8 mouse cellular contexts compared by ENCODE assay signal in the genomic region with DNA sequence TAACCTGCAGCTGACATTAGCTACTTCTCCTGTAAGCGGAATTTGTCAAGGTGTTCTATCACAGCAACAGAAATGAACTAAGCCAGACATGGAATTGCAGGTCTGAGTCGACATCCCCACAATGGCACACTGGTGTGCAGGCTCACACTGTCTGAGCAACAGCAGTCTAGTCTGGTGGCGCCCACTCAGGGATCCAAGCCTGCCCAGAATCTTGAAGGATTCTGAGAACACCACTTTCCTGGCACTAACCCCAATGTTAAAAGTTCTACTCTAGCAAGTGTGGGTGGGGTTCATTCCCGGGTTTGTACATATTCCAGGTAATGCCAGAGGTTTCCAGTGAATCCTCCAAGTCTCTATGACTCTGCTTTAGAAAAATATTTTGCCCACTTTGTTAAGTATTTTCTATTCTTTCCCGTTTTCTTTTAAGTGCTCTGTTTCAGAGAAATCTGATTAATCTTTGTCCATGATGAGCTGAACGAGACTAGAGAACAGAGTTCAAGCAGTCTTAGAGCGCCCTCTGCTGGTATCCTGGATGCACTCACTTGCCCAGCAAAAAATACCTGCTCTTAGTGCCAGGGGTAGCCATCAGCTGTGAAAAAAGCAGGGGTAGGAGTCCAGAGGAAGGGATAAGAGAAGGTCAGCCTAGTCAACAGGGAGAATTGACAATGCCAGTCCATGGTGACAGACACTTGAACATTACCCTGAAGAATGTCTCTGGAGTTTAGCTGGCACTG. TPM values are rescaled to one million over a fixed set of nuclear protein-coding genes. Genes with fewer than 3 reads are reported as not detected.
DNase-seq lines count a peak whose midpoint lies in the region; ATAC-seq and TF ChIP-seq lines count a peak whose summit lies in the region.

No protein-coding gene starts in this region.

- ATAC-seq in forebrain, embryonic 12.5 days (ENCODE audit: low FRiP score), result peak; percentile 68; the same call in 1 of the 2 replicates
- peak; percentile 70 for ATAC-seq in midbrain, embryonic 15.5 days (replicated peaks)

- peak; percentile 78 to 88 for DNase-seq in heart, postnatal 10 days
- DNase-seq in heart, embryonic 10.5 days (ENCODE audit: low spot score), result no peak
- DNase-seq in c-Kit-positive CD71-negative TER-119-negative erythroid progenitor cells, embryonic 14.5 days (ENCODE audit: low read depth), result peak; percentile 72
- peak; percentile 53 for DNase-seq in hindlimb bud, embryonic 11.5 days (ENCODE audit: extremely low spot score, low read depth, low spot score)
- peak; percentile 69 to 76 for DNase-seq in left cerebral cortex, postnatal 10 days (ENCODE audit: extremely low spot score in 1 of 2, low spot score in 2 of 2)
- DNase-seq in spleen, adult 2 months (ENCODE audit: low read depth in 1 of 2, low spot score in 2 of 2), result peak; percentile 65 to 68

- H3K4me3 ChIP-seq in heart, embryonic 10.5 days, result no peak overlapping the region
- H3K4me3 ChIP-seq in forebrain, embryonic 12.5 days (replicated peaks), result no peak overlapping the region
- H3K4me3 ChIP-seq in midbrain, embryonic 15.5 days, result no peak overlapping the region
- H3K4me3 ChIP-seq in spleen, adult 2 months (ENCODE audit: extremely low read depth, insufficient read depth, insufficient read length), result no peak overlapping the region

- intact Hi-C loops in heart, postnatal 10 days (cut with DNase I), result loop anchor here (1.0 to 10.0 kb wide), 3 partner anchors 148 to 491 kb away; no protein-coding TSS in a partner anchor
- intact Hi-C loops in left cerebral cortex, postnatal 10 days (cut with DNase I), result loop anchor here (2.0 to 5.0 kb wide), 2 partner anchors 148 to 243 kb away; no protein-coding TSS in a partner anchor

- no peaks in the 10 kb centered on the region for H3K27me3 ChIP-seq in heart, embryonic 10.5 days (ENCODE audit: insufficient read depth, poor library complexity, severe bottlenecking)
- no peaks in the 10 kb centered on the region for H3K27me3 ChIP-seq in forebrain, embryonic 12.5 days
- no peaks in the 10 kb centered on the region for H3K27me3 ChIP-seq in midbrain, embryonic 15.5 days (replicated peaks)
- no peaks in the 10 kb centered on the region for H3K27me3 ChIP-seq in spleen, adult 2 months (ENCODE audit: control insufficient read depth, insufficient read depth, low read length)

- H3K9ac ChIP-seq in forebrain, embryonic 12.5 days, result no peak overlapping the region
- no peak overlapping the region for H3K9ac ChIP-seq in midbrain, embryonic 15.5 days

- no peak overlapping the region for H3K4me2 ChIP-seq in forebrain, embryonic 12.5 days
- no peak overlapping the region for H3K4me2 ChIP-seq in midbrain, embryonic 15.5 days

- 53% methylated on average over 7 of the region's 7 CpGs for WGBS in heart, embryonic 10.5 days
- WGBS in forebrain, embryonic 12.5 days, result 57% methylated on average over 7 of the region's 7 CpGs
- WGBS in midbrain, embryonic 15.5 days, result 56% methylated on average over 7 of the region's 7 CpGs
- WGBS in spleen, adult 2 months, result 57% methylated on average over 7 of the region's 7 CpGs

- peaks cover 7% of the 10 kb centered on the region for H3K4me1 ChIP-seq in heart, embryonic 10.5 days
- no peaks in the 10 kb centered on the region for H3K4me1 ChIP-seq in forebrain, embryonic 12.5 days
- H3K4me1 ChIP-seq in midbrain, embryonic 15.5 days, result no peaks in the 10 kb centered on the region
- H3K4me1 ChIP-seq in spleen, adult 2 months (ENCODE audit: control insufficient read depth, insufficient read depth, insufficient read length), result peaks cover 27% of the 10 kb centered on the region; the same call in 1 of the 2 replicates

- no peak overlapping the region for H3K27ac ChIP-seq in heart, embryonic 10.5 days
- no peak overlapping the region for H3K27ac ChIP-seq in forebrain, embryonic 12.5 days
- no peak overlapping the region for H3K27ac ChIP-seq in midbrain, embryonic 15.5 days
- no peak overlapping the region for H3K27ac ChIP-seq in spleen, adult 2 months (ENCODE audit: insufficient read depth, low read length)

- peak; percentile 70; the same call in 1 of the 2 replicates for TF ChIP-seq CTCF in spleen, adult 2 months (IDR thresholded peaks at IDR 0.05; ENCODE audit: extremely low read depth, insufficient read depth, insufficient read length, insufficient replicate concordance)

- no peaks in the 10 kb centered on the region for H3K9me3 ChIP-seq in heart, embryonic 10.5 days
- H3K9me3 ChIP-seq in forebrain, embryonic 12.5 days, result no peaks in the 10 kb centered on the region
- H3K9me3 ChIP-seq in midbrain, embryonic 15.5 days, result no peaks in the 10 kb centered on the region

- no peak for TF ChIP-seq POLR2A in spleen, adult 2 months (IDR thresholded peaks at IDR 0.05; ENCODE audit: low read depth, low read length)

- peaks cover 7% of the 10 kb centered on the region for H3K36me3 ChIP-seq in heart, embryonic 10.5 days
- H3K36me3 ChIP-seq in forebrain, embryonic 12.5 days (replicated peaks), result peaks cover 30% of the 10 kb centered on the region; the same call in 1 of the 2 replicates
- H3K36me3 ChIP-seq in midbrain, embryonic 15.5 days (replicated peaks), result peaks cover 5% of the 10 kb centered on the region; the same call in 1 of the 2 replicates
- no peaks in the 10 kb centered on the region for H3K36me3 ChIP-seq in spleen, adult 2 months (ENCODE audit: control insufficient read depth, insufficient read depth, low read length)

RNA-seq across cellular contexts. Expression of a gene that starts 29.9 kb away (rescaled TPM):
- total RNA-seq in heart, postnatal 10 days (2021), result 10 to 100 TPM in 1 of 2 experiments, 1 to 10 TPM in 1; 9.5 to 12.2 TPM
- polyA plus RNA-seq in heart, embryonic 10.5 days (2016; fragmentation: Nextera tagmentation; extraction: Ambion mirVana), result 26.9 and 43.7 TPM in 2 replicates
- polyA plus RNA-seq in forebrain, embryonic 12.5 days (2016; fragmentation: Nextera tagmentation; extraction: Ambion mirVana), result 86.8 and 100 TPM in 2 replicates
- 10 to 100 TPM; 63.5 to 70.4 TPM for total RNA-seq in left cerebral cortex, postnatal 10 days (2021)
- polyA plus RNA-seq in midbrain, embryonic 15.5 days (2015; fragmentation: Nextera tagmentation; extraction: Ambion mirVana), result 207 and 233 TPM in 2 replicates
- polyA plus RNA-seq in spleen, adult 2 months (2012; rRNA removed), result 52.9 and 69.7 TPM in 2 replicates
